Mouse (Mus musculus): ENCODE data around the gene Polr1e. TPM values are rescaled to one million over a fixed set of nuclear protein-coding genes. Genes with fewer than 3 reads are reported as not detected.

Polr1e gene
- total and polyA plus RNA-seq, 3 experiments: 37.2 to 87.7 (median 78.6) TPM

GRCm38 (mm10) chr4:44970612-44971110, 47.7 kb upstream of the Polr1e start:
- peak; percentile 90 for DNase-seq (ENCODE audit: extremely low read depth)
- TF ChIP-seq SMC3 (IDR thresholded peaks at IDR 0.05; ENCODE audit: low read depth, low read length) (peak; percentile 65), POLR2AphosphoS2 (IDR thresholded peaks at IDR 0.05; ENCODE audit: low read depth, low read length) (peak; percentile 28; the same call in 1 of the 2 replicates), JUND (conservative IDR thresholded peaks at IDR 0.05; ENCODE audit: low read depth, low read length) (no peak; the same call in 1 of the 2 replicates), CTCF (conservative IDR thresholded peaks at IDR 0.05 in 1 of 2, IDR thresholded peaks at IDR 0.05 in 1 of 2; ENCODE audit: low read depth in 2 of 2, low read length in 2 of 2) (peak; percentile 74 to 83; a peak in 3 of 4 replicates), TCF12 (IDR thresholded peaks at IDR 0.05; ENCODE audit: low read depth, low read length) (peak; percentile 60; the same call in 1 of the 2 replicates), RCOR1 (conservative IDR thresholded peaks at IDR 0.05; ENCODE audit: low read depth, low read length) (no peak), IRF4 (IDR thresholded peaks at IDR 0.05; ENCODE audit: low read depth, low read length) (peak; percentile 40), NRF1 (IDR thresholded peaks at IDR 0.05; ENCODE audit: low read depth, low read length) (no peak), BHLHE40 (IDR thresholded peaks at IDR 0.05; ENCODE audit: low read depth, low read length) (peak; percentile 61), ETS1 (conservative IDR thresholded peaks at IDR 0.05; ENCODE audit: low read depth, low read length) (peak; percentile 79), RAD21 (IDR thresholded peaks at IDR 0.05; ENCODE audit: low read depth, low read length) (peak; percentile 58), MXI1 (IDR thresholded peaks at IDR 0.05; ENCODE audit: low read depth, low read length) (peak; percentile 89), ZNF384 (IDR thresholded peaks at IDR 0.05; ENCODE audit: low read depth, low read length) (peak; percentile 5; the same call in 1 of the 2 replicates), JUN (IDR thresholded peaks at IDR 0.05; ENCODE audit: insufficient read depth, low read depth, low read length) (peak; percentile 59; the same call in 1 of the 2 replicates), MEF2A (IDR thresholded peaks at IDR 0.05; ENCODE audit: borderline replicate concordance, low read depth, low read length) (no peak; the same call in 1 of the 2 replicates), UBTF (IDR thresholded peaks at IDR 0.05; ENCODE audit: low read depth, low read length) (0 out of 2 replicates have a peak, but pooled peaks have one; percentile 41), POLR2A (IDR thresholded peaks at IDR 0.05; ENCODE audit: low read depth, low read length) (peak; percentile 21; the same call in 1 of the 2 replicates), MAX (IDR thresholded peaks at IDR 0.05; ENCODE audit: low read length) (peak; percentile 86), SIN3A (IDR thresholded peaks at IDR 0.05; ENCODE audit: low read length) (peak; percentile 18; the same call in 1 of the 2 replicates), MYC (IDR thresholded peaks at IDR 0.05; ENCODE audit: low read depth, low read length) (peak; percentile 93), ELF1 (IDR thresholded peaks at IDR 0.05; ENCODE audit: low read depth, low read length) (peak; percentile 68)
- peak overlapping the region in 1 of 3 experiments; percentile 2 for H3K4me3 ChIP-seq (replicated peaks in 1 of 3; ENCODE audit: low read depth in 2 of 3, low read length in 2 of 3, poor library complexity in 1 of 3)
- H3K79me2 ChIP-seq (replicated peaks; ENCODE audit: control insufficient read depth, extremely low read depth, insufficient read depth, poor library complexity, severe bottlenecking): no peaks in the 10 kb centered on the region
- peak overlapping the region; percentile 60 for H3K4me2 ChIP-seq (ENCODE audit: insufficient read depth, low read depth, poor library complexity, severe bottlenecking)
- H3K9me3 ChIP-seq (replicated peaks; ENCODE audit: low read length): peaks cover 35% of the 10 kb centered on the region
- dilution Hi-C loops (cut with MboI; ENCODE audit: extremely low pct_ligation_motif_present, extremely low pct_unique_long_range_greater_than_20kb, low sequenced_read_pairs): no loop called here
- peak overlapping the region; percentile 5; the same call in 1 of the 2 replicates for H3K9ac ChIP-seq (ENCODE audit: insufficient read depth, low read depth)
- in situ Hi-C loops (cut with MboI; ENCODE audit: low pct_ligation_motif_present, low pct_unique_long_range_greater_than_20kb, low sequenced_read_pairs): loop anchor here (10.0 kb wide), 1 partner anchor 296 kb away; no protein-coding TSS in a partner anchor
- peaks cover 0 to 29% of the 10 kb centered on the region in 2 experiments for H3K36me3 ChIP-seq (replicated peaks in 1 of 2; ENCODE audit: control insufficient read depth in 1 of 2, insufficient read depth in 1 of 2, low read length in 1 of 2)
- H3K4me1 ChIP-seq (ENCODE audit: control insufficient read depth in 1 of 2, insufficient read depth in 2 of 2): peaks cover 47 to 62% of the 10 kb centered on the region in 2 experiments
- no peaks in the 10 kb centered on the region for H3K27me3 ChIP-seq (replicated peaks)
- H3K27ac ChIP-seq (ENCODE audit: insufficient read depth, low read depth): peak overlapping the region; percentile 93
